32 mouse cellular contexts compared by ENCODE assay signal in genomic region chrX:96042193-96042592, GRCm38 (mm10). TPM values are rescaled to one million over a fixed set of nuclear protein-coding genes. Genes with fewer than 3 reads are reported as not detected.
DNase-seq lines count a peak whose midpoint lies in the region; ATAC-seq and TF ChIP-seq lines count a peak whose summit lies in the region.
"Had no signal": no experiment of that assay in that cellular context is flagged by ENCODE, and none has a peak within 500 bp of the region (broad histone marks: within the 10 kb centered on the region; RNA-seq: fewer than 3 reads in every experiment).

No protein-coding gene starts in this region.

- H3K27me3 ChIP-seq in MEL (ENCODE audit: control insufficient read depth in 1 of 2, insufficient read depth in 2 of 2, low read length in 2 of 2) = no peaks in the 10 kb centered on the region
- H3K27me3 ChIP-seq in stomach, postnatal 0 days (ENCODE audit: control insufficient read depth, insufficient read depth, low read length) = no peaks in the 10 kb centered on the region
- H3K27me3 ChIP-seq: embryonic facial prominence, embryonic 12.5 days; forebrain, embryonic 13.5 days; heart, embryonic 12.5 days; heart, embryonic 15.5 days had no signal

- H3K9ac ChIP-seq in MEL (ENCODE audit: control insufficient read depth, low read depth, low read length, poor library complexity, severe bottlenecking) = no peak overlapping the region
- no peak overlapping the region for H3K9ac ChIP-seq in stomach, postnatal 0 days (ENCODE audit: low read length)
- H3K9ac ChIP-seq: embryonic facial prominence, embryonic 12.5 days; forebrain, embryonic 13.5 days; heart, embryonic 12.5 days; heart, embryonic 15.5 days; hindbrain, embryonic 14.5 days had no signal

- no peak for TF ChIP-seq POLR2A in MEL (IDR thresholded peaks at IDR 0.05; ENCODE audit: control insufficient read depth in 1 of 2, insufficient read depth in 1 of 2, low read depth in 1 of 2, low read length in 2 of 2, poor library complexity in 1 of 2)

- no peaks in the 10 kb centered on the region for H3K9me3 ChIP-seq in MEL (replicated peaks; ENCODE audit: insufficient read depth, low read length)
- no peaks in the 10 kb centered on the region for H3K9me3 ChIP-seq in stomach, postnatal 0 days (ENCODE audit: control insufficient read depth, low read length)
- H3K9me3 ChIP-seq: embryonic facial prominence, embryonic 12.5 days; forebrain, embryonic 10.5 days; forebrain, embryonic 13.5 days; heart, embryonic 12.5 days; heart, embryonic 15.5 days had no signal

- no peaks in the 10 kb centered on the region for H3K4me1 ChIP-seq in MEL (ENCODE audit: control insufficient read depth in 1 of 2, insufficient read depth in 2 of 2, low read length in 2 of 2)
- H3K4me1 ChIP-seq in stomach, postnatal 0 days (replicated peaks; ENCODE audit: control insufficient read depth, insufficient read depth) = no peaks in the 10 kb centered on the region
- H3K4me1 ChIP-seq: embryonic facial prominence, embryonic 12.5 days; forebrain, embryonic 10.5 days; forebrain, embryonic 13.5 days; heart, embryonic 12.5 days; heart, embryonic 15.5 days had no signal

- no peaks in the 10 kb centered on the region for H3K36me3 ChIP-seq in MEL (ENCODE audit: control insufficient read depth in 1 of 2, insufficient read depth in 2 of 2, low read length in 2 of 2)
- H3K36me3 ChIP-seq in stomach, postnatal 0 days (ENCODE audit: control insufficient read depth, insufficient read depth, low read length) = no peaks in the 10 kb centered on the region
- H3K36me3 ChIP-seq: embryonic facial prominence, embryonic 12.5 days; forebrain, embryonic 10.5 days; heart, embryonic 12.5 days; heart, embryonic 15.5 days had no signal

- no peak overlapping the region for H3K4me3 ChIP-seq in MEL (ENCODE audit: control insufficient read depth in 1 of 2, insufficient read depth in 1 of 2, low read depth in 2 of 2, low read length in 2 of 2)
- H3K4me3 ChIP-seq in stomach, postnatal 0 days (ENCODE audit: low read depth, low read length) = no peak overlapping the region
- H3K4me3 ChIP-seq: embryonic facial prominence, embryonic 12.5 days; erythroblast, embryonic 14.5 days; forebrain, embryonic 10.5 days; forebrain, embryonic 13.5 days; heart, embryonic 12.5 days; heart, embryonic 15.5 days had no signal

- peak; percentile 2 for DNase-seq in layer of hippocampus, adult 9-11 months
- DNase-seq in layer of hippocampus, adult 18-20 months (ENCODE audit: low spot score in 2 of 2) = no peak
- DNase-seq in MEL (ENCODE audit: low read depth, low spot score) (peak; percentile 7), liver (no peak)
- no peak for DNase-seq in stomach, postnatal 0 days (ENCODE audit: low spot score)
- no peak for DNase-seq in lung, postnatal 10 days
- DNase-seq: adrenal gland, postnatal 10 days; adrenal gland, postnatal 36 days; B cell, adult 2 months; cerebellum, adult 11 months; cerebellum, adult 8-10 months; cerebellum, postnatal 10 days; cerebellum, postnatal 36 days; gastrocnemius, postnatal 10 days; heart, adult 18-20 months; heart, postnatal 10 days; heart, postnatal 36 days; kidney, adult 18-20 months had no signal

- H3K27ac ChIP-seq in MEL (ENCODE audit: control insufficient read depth, low read depth, low read length) = no peak overlapping the region
- H3K27ac ChIP-seq in stomach, postnatal 0 days (replicated peaks) = no peak overlapping the region
- H3K27ac ChIP-seq: embryonic facial prominence, embryonic 12.5 days; forebrain, embryonic 10.5 days; forebrain, embryonic 13.5 days; heart, embryonic 15.5 days; hindbrain, embryonic 14.5 days; hindbrain, postnatal 0 days had no signal

- no peaks in the 10 kb centered on the region for H3K79me2 ChIP-seq in MEL (ENCODE audit: control insufficient read depth, insufficient read depth, low read length, poor library complexity)

- peak; percentile 81 for ATAC-seq in common myeloid progenitor, adult 5-6 weeks (replicated peaks; ENCODE audit: low read depth, poor library complexity, severe bottlenecking)
- ATAC-seq in megakaryocyte progenitor cell, adult 5-6 weeks (replicated peaks; ENCODE audit: poor library complexity) = peak; percentile 61
- no peak for ATAC-seq in stomach, postnatal 0 days (ENCODE audit: low FRiP score, low TSS enrichment)
- ATAC-seq: forebrain, embryonic 13.5 days; forebrain, embryonic 16.5 days; hindbrain, postnatal 0 days; inflammation-experienced regulatory T-cells, adult 6 months; intestine, embryonic 16.5 days; Patski had no signal

- TF ChIP-seq CTCF in MEL (IDR thresholded peaks at IDR 0.05 in 2 of 3, conservative IDR thresholded peaks at IDR 0.05 in 1 of 3; ENCODE audit: control insufficient read depth in 1 of 3, insufficient read depth in 1 of 3, low read depth in 2 of 3, low read length in 3 of 3, poor library complexity in 1 of 3, severe bottlenecking in 1 of 3) = no peak
- TF ChIP-seq CTCF in stomach, postnatal 0 days (IDR thresholded peaks at IDR 0.05; ENCODE audit: low read depth) = no peak

- no peak for TF ChIP-seq EP300 in MEL (IDR thresholded peaks at IDR 0.05; ENCODE audit: low read depth in 1 of 2, low read length in 2 of 2)
- TF ChIP-seq EP300 in stomach, postnatal 0 days (optimal IDR thresholded peaks at IDR 0.05) = no peak

- H3K4me2 ChIP-seq in stomach, postnatal 0 days (replicated peaks; ENCODE audit: low read depth) = no peak overlapping the region
- H3K4me2 ChIP-seq: embryonic facial prominence, embryonic 12.5 days; forebrain, embryonic 13.5 days; heart, embryonic 12.5 days; heart, embryonic 15.5 days; hindbrain, embryonic 14.5 days had no signal

- WGBS in stomach, postnatal 0 days = 40% methylated on average over 3 of the region's 3 CpGs

- no peak for TF ChIP-seq RAD21 in MEL (IDR thresholded peaks at IDR 0.05; ENCODE audit: low read depth, low read length)

TF ChIP-seq in MEL, 35 proteins besides CTCF, POLR2A, EP300 and RAD21:
- TF ChIP-seq MAX (IDR thresholded peaks at IDR 0.05; ENCODE audit: low read length) (no peak), TAL1 (IDR thresholded peaks at IDR 0.05; ENCODE audit: low read length) (no peak), POLR2AphosphoS2 (IDR thresholded peaks at IDR 0.05; ENCODE audit: low read length) (no peak), MYB (IDR thresholded peaks at IDR 0.05; ENCODE audit: low read depth, low read length) (no peak), BHLHE40 (IDR thresholded peaks at IDR 0.05; ENCODE audit: borderline replicate concordance, low read depth, low read length) (no peak), MYC (IDR thresholded peaks at IDR 0.05; ENCODE audit: low read depth, low read length) (no peak), ZNF384 (IDR thresholded peaks at IDR 0.05; ENCODE audit: low read depth, low read length) (no peak)

RNA-seq across cellular contexts. Expression of gene Msn, which starts 53.6 kb away (rescaled TPM):
- 10 to 100 TPM; 19.8 to 20.1 TPM for total RNA-seq in layer of hippocampus, adult 18-20 months (2021)
- 15.5 and 30.1 TPM in 2 replicates for total RNA-seq in MEL (2012; rRNA removed)
- polyA plus RNA-seq in MEL (2012; ENCODE audit: insufficient read depth in 1 of 2, insufficient read length in 2 of 2, low read depth in 1 of 2, low replicate concordance in 2 of 2, missing spikeins in 1 of 2) = 100 to 1,000 TPM in 1 of 2 experiments, 10 to 100 TPM in 1; 88.1 to 132 TPM
- 134 and 168 TPM in 2 replicates for total RNA-seq in common myeloid progenitor, adult 5-6 weeks (2017)
- 255 and 258 TPM in 2 replicates for total RNA-seq in megakaryocyte progenitor cell, adult 5-6 weeks (2015)
- total RNA-seq in megakaryocyte progenitor cell, adult 5-6 weeks (2017) = 86.4 and 103 TPM in 2 replicates
- 32.9 and 34.9 TPM in 2 replicates for polyA plus RNA-seq in stomach, postnatal 0 days (2015; fragmentation: Nextera tagmentation; extraction: Ambion mirVana)

Comparison
In these comparisons a context has a peak if more than half of its experiments do, and no peak if none do; other contexts are left out.
1. DNase-seq: peak in layer of hippocampus, adult 9-11 months (single experiment) and MEL (single experiment); none in layer of hippocampus, adult 18-20 months (0 of 2), stomach, postnatal 0 days (single experiment), lung, postnatal 10 days (single experiment) and liver (single experiment).